Mouse (Mus musculus): ENCODE measurements around the gene Hist1h2bk.
"Not testable (repeated sequence)": the region's sequence is repeated elsewhere in the genome, so short reads cannot be mapped to it uniquely, and the experiment has no call there.

Gene Hist1h2bk

GRCm38 (mm10) chr13:22040464-22041141 is 4.9 kb downstream of the Hist1h2bk start:
- peak; percentile 84 for DNase-seq (ENCODE audit: extremely low spot score)

DNA sequence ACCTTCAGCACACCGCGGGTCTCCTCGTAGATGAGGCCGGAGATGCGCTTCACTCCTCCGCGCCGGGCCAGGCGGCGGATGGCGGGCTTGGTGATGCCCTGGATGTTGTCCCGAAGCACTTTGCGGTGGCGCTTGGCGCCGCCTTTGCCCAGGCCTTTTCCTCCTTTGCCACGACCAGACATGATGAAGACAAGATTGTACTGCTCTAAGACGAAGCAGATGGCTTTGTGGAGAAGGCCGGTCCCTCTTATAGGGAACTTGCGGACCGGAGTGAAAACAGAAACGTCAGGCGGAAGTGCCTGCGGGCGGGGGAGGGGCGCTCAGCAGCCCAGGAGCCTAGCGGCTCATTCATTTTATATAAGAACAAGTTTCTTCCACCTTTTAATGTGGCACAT is 5.5 kb downstream of the Hist1h2bk start, which contains the start of gene Hist1h4i:
Hist1h4i (minus strand) TSS at position 221 of the 395 bp plus-strand sequence.
- DNase-seq (ENCODE audit: extremely low spot score) = peak; percentile 97

DNA sequence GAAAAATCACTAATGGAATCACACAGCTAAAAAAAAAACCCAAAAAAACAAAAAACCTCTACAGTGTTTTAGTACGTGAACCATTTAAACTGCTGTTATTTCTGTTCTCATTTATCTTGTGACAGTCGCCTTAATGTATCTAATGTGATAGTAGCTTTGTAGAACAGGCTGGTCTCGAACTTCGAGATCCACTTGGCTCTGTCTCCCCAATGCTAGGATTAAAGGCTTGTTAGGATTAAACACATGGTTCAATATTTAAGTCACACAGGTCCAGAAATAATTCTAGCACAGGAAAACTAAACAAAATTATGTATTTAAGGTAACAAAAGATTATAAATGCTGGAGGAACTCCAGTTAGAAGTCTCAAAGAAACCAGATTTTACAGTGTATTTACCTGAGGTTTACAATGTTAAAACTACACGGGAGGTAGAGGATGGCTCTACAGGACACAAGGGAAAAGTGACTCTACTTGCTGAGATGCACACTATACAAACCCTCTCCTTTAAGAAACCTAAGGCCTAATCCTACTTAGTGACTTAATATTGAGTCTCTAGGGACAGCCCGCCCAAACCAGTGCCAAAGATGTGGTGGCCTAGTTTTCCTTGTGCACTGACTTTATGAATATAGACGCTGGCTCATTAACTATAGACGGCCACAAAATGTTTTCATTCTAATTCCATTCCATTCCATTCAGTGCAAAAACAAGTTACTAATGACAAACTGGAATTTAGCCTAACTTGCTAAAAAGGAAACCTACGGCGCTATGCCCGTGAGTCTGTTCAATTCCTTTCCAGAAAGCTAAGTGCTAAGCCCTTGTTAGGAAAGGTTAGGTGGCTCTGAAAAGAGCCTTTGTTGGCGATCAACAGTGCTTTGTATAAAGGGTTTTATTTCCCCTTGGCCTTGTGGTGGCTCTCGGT is 6.2 kb downstream of the Hist1h2bk start:
- DNase-seq (ENCODE audit: extremely low spot score) = peak; percentile 73

GRCm38 (mm10) chr13:22042568-22043502 is 7.2 kb downstream of the Hist1h2bk start, which contains the start of the genes Hist1h2ag and Hist1h2bj:
Gene Hist1h2ag (minus strand): TSS chr13:22042944.
Gene Hist1h2bj (plus strand): TSS chr13:22043214.
- DNase-seq (ENCODE audit: extremely low spot score) = peak; percentile 95

DNA sequence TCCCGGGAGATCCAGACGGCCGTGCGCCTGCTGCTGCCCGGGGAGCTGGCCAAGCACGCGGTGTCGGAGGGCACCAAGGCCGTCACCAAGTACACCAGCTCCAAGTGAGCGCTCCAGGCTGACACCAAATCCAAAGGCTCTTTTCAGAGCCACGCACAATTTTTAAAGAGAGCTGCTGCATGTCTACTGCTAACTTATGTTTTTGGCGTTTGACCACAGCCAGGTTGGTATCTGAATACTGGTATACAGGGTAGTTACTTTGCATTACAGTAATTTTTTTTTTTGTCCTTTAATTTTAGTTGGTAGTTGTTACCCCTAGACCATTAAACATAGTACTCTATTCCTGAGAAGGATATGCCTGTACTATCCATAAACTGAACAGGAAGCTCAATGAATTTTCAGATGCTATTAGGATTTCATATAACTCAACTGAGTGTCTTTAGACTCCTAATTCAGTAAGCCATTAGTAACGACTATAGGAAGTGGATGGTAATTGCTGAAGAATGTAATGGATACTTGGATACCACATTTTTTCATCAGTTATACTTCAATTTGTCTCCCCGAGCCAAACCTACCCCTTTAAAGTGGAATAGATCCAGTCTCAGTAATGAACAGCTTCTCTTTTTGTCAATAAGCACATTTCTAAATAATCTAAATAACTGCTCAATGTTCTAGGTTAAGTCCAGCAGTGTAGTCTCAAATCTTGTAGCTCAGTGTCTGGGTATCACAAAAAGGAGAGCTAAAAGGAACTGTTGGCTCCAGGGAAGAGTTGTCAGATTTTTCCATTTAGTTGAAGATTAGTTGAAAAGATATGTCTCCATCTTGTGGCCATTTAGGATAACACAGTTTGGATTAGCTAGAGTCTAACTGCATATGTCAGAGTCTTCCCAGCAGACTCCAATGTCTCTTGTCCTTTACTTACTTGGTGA is 8.1 kb downstream of the Hist1h2bk start:
- peak; percentile 78 for DNase-seq (ENCODE audit: extremely low spot score)

- no peak for DNase-seq (ENCODE audit: extremely low spot score)
These were observed 8.9 kb downstream of the Hist1h2bk start for GRCm38 (mm10) chr13:22044432-22045155.

- no peak for DNase-seq (ENCODE audit: extremely low spot score)
These were observed 9.6 kb downstream of the Hist1h2bk start for GRCm38 (mm10) chr13:22045311-22045710.

DNA sequence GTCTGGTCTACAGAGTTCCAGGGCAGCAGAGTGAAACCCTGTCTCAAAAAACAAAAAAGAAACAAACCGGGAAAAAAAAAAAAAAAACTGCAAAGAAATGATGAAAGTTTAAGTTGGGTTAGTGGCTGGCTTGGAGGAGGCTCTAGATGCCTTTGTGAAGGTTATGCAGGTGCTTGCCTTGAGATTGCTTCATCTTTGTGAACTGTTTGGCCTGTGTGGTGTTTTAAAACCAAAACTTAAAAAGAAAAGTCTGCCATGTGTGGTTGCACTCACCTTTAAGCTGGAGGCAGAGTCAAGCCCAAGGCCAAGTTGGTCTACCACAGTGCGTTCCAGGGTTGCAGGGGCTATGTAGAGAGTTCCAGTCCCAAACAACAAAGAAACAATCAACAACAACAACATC is 13.4 kb downstream of the Hist1h2bk start:
- no peak for DNase-seq (ENCODE audit: extremely low spot score)

DNA sequence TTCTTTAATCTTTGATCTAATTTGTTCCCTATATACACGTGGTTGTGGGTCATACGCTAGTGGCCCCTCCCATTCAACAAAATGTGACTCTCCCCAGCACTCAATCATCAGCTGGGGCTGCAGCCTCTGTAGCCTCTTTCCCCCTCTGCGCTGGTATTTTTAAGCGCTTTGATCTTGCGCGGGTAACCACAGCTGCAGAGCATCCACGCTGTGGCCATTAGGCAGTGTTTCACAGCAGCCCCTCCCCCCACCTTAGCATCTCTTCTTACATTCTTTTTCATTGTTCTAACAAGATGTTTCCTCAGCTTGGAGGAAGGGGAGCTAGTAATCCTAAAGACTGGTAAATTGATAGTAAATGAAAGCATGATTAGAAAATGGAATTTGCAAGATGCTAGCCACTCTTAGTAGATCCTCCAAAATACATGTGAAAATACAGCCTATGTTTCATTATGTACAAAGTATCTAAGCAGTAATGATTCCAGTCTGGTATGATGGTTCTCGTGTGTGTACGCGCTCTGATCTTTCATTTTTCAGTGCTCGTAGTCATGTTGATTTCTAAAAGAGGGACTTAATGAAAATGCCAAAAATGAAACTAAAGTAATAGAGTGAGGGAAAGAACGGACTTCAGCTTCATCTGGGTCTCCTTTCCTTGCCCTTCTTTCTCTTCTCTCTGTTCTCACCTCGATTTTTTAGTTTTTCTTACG is 14.2 kb downstream of the Hist1h2bk start:
- DNase-seq (ENCODE audit: extremely low spot score) = peak; percentile 83

DNA sequence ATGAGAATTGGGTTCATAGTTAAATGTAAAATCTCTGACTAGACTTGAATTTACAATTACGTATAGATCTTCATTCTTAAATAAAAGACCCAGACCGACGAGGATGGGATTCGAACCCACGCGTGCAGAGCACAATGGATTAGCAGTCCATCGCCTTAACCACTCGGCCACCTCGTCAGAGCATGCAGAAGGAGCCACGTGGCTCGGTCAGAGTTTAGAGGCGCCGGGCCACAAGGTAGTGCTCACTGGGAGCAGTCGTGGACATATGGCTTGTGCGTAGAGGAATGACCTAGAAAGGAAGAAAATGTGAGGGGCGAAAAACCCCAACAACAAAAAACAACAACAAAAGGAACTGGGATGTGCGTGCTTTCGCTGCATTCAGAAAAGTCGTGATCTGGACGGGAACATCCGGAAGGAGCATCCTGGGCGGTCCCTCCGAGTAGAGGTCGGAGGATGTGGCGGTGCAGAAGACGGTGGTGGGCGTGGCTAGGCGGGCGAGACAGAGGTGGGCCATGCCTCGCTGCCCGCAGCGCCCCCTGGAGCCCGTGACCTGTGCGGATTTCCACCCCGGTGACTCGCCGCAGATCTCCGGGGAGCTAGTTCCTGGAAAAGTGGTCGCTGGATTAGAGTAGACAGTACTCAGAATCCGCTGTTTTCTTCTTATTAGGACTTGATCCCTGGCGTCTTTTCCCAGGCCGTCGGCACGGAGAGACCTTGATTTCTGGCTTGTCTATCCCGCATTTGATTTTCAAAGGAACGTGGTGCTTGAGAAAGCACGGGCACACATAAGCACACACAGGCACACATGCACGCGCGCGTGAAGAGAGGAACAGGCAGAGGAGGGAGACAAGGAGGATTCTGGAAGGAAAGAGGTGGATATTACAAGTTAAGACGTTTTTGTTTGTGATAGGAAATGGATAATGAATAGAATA is 15.2 kb downstream of the Hist1h2bk start:
- peak; percentile 97 for DNase-seq (ENCODE audit: extremely low spot score)

DNA sequence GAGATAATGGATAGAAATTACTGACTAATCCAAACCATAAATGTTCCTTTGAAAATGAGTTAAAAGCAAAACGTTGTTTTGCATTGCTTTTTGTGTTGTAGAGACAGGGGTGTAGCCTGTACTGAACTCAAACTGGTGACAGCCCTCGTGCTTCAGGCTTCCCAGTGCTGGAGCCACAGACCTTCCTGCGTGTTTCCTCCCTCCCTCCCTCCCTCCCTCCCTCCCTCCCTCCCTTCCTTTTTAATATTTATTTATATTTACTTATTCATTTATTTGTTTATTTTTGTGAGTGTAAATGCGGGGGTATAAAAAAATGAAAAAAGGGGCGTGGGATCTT is 15.8 kb downstream of the Hist1h2bk start:
- no peak for DNase-seq (ENCODE audit: extremely low spot score)

DNA sequence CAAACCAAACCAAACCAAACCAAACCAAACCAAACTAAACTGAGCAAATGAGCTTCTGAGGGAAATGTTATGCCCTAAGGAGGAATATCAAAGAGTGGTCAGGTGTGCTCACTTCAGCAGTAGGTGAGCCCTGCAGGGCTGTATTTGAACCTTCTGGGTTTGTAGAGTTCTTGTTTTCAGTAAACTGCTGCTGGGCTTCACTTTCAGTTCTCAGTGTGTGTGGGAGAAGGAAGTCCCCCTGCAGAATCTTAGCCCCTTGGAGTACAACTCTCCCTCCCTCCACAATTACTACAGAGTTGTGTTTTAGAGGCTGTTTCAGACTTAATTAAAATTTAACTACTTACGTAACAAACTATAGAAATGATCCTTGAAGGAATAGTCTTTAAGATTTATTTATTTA is 18.1 kb downstream of the Hist1h2bk start:
- DNase-seq (ENCODE audit: extremely low spot score) = no peak

- no peak for DNase-seq (ENCODE audit: extremely low spot score)
These were observed 25.8 kb downstream of the Hist1h2bk start for GRCm38 (mm10) chr13:22061422-22061821.

GRCm38 (mm10) chr13:22063468-22063867 is 27.8 kb downstream of the Hist1h2bk start:
- DNase-seq (ENCODE audit: extremely low spot score) = no peak

DNA sequence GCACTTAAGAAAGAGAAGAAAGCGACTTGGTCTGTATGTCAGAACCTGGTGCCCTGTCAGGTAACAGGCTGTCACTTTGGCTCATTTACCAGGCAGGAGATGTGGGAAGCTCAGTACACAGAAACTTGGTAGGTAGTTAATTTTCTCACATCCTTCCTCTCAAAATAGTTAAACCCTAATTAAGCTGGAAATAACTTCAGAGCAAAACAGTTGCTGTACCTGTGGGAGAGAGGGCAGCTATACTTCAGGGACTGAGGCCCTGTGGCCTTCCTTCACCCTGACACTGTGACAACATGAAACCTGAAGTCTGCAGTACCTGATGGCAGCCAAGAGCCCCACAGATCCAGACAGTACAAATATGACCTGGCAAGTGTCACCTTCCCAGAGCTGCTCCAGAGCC is 48.5 kb downstream of the Hist1h2bk start, which contains the start of gene Vmn1r188:
Vmn1r188 (plus strand) TSS at position 301 of the 400 bp plus-strand sequence.
- not testable (repeated sequence) for DNase-seq (ENCODE audit: extremely low spot score)
